ENCODE assay signal across 10 mouse cellular contexts in the genomic region with DNA sequence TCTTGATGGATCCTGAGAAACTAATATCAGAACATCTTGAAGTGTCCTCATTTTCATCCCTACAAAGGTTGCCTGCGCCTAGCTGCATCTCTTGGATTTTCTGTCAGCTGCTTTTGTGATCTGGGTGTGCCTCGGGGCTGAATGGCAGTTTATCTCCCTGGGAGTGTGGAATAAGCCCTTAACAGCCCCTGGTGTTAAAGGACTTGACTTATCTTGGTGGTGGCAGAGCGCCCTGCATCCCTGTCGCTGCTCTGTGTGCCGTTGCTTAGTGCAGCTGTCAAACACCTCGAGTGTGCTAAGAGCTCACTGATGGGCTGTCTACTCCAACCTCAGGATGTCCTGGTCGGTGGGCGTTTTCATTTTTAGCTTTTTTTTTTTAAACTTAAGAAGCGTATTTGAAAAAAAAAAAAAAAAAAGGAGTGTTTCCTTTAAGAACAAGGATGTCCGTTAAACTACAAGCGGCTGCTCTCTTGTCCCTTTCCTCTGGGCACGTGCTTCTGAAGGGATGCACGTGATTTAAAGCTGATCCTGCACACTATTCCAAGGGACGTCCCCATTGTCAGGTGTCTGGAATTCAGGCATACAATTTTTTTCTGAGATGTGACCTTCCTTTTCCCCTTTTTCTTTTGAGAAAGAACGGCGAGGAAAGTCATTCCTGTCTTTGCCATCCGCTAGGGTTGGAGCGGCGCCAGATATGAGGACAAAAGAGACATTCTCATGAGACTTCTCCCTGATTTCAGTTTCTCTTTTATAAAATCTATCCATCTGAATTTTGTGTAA. TPM values are rescaled to one million over a fixed set of nuclear protein-coding genes. Genes with fewer than 3 reads are reported as not detected.
DNase-seq lines count a peak whose midpoint lies in the region; ATAC-seq and TF ChIP-seq lines count a peak whose summit lies in the region.
"Had no signal": no experiment of that assay in that cellular context is flagged by ENCODE, and none has a peak within 500 bp of the region (broad histone marks: within the 10 kb centered on the region; RNA-seq: fewer than 3 reads in every experiment).

No protein-coding gene starts in this region.

- H3K36me3 ChIP-seq in hindbrain, embryonic 13.5 days = no peaks in the 10 kb centered on the region
- no peaks in the 10 kb centered on the region for H3K36me3 ChIP-seq in hindbrain, embryonic 10.5 days
- H3K36me3 ChIP-seq in kidney, postnatal 0 days (ENCODE audit: insufficient read depth, low read length) = no peaks in the 10 kb centered on the region
- H3K36me3 ChIP-seq: G1E; stomach, embryonic 15.5 days had no signal

- H3K4me2 ChIP-seq in hindbrain, embryonic 13.5 days = peak overlapping the region; percentile 31
- no peak overlapping the region for H3K4me2 ChIP-seq in kidney, postnatal 0 days (ENCODE audit: low read length)
- H3K4me2 ChIP-seq: stomach, embryonic 15.5 days had no signal

- TF ChIP-seq CTCF in cortical plate, adult 2 months (IDR thresholded peaks at IDR 0.05; ENCODE audit: extremely low read depth, insufficient read depth, low read length) = no peak
- TF ChIP-seq CTCF in kidney, postnatal 0 days (IDR thresholded peaks at IDR 0.05; ENCODE audit: low read depth) = no peak

- H3K4me1 ChIP-seq in hindbrain, embryonic 13.5 days (replicated peaks) = 0 out of 2 replicates have a peak, but pooled peaks cover 4% of the 10 kb centered on the region
- peaks cover 3% of the 10 kb centered on the region; the same call in 1 of the 2 replicates for H3K4me1 ChIP-seq in hindbrain, embryonic 10.5 days (replicated peaks)
- no peaks in the 10 kb centered on the region for H3K4me1 ChIP-seq in cortical plate, adult 2 months (ENCODE audit: control insufficient read depth, insufficient read depth, low read length)
- no peaks in the 10 kb centered on the region for H3K4me1 ChIP-seq in kidney, postnatal 0 days (replicated peaks; ENCODE audit: insufficient read depth, low read length)
- H3K4me1 ChIP-seq: stomach, embryonic 15.5 days had no signal

- 58% methylated on average over 19 of the region's 19 CpGs for WGBS in hindbrain, embryonic 13.5 days
- WGBS in hindbrain, embryonic 10.5 days = 84% methylated on average over 19 of the region's 19 CpGs
- WGBS in kidney, postnatal 0 days = 56% methylated on average over 19 of the region's 19 CpGs

- TF ChIP-seq POLR2A in cortical plate, adult 2 months (IDR thresholded peaks at IDR 0.05; ENCODE audit: extremely low read depth, insufficient read depth, low read length) = no peak

- DNase-seq in hindbrain, embryonic 10.5 days (ENCODE audit: low spot score) = no peak
- DNase-seq in MEL-GATA-1-ER (ENCODE audit: extremely low read depth, low read depth) = peak; percentile 75
- DNase-seq in kidney, postnatal 0 days (ENCODE audit: low spot score) = peak; percentile 26
- DNase-seq in spleen, postnatal 4 days (ENCODE audit: low spot score in 2 of 2) = no peak
- no peak for DNase-seq in frontal cortex, postnatal 36 days (ENCODE audit: low spot score in 2 of 2)
- DNase-seq in gastrocnemius, postnatal 25 days = no peak

- no peak for ATAC-seq in hindbrain, embryonic 13.5 days (ENCODE audit: low FRiP score)
- ATAC-seq in kidney, postnatal 0 days (replicated peaks; ENCODE audit: low FRiP score, low read depth) = no peak

- H3K4me3 ChIP-seq in hindbrain, embryonic 13.5 days = no peak overlapping the region
- no peak overlapping the region for H3K4me3 ChIP-seq in hindbrain, embryonic 10.5 days
- peak overlapping the region; percentile 14; the same call in 1 of the 2 replicates for H3K4me3 ChIP-seq in cortical plate, adult 2 months (ENCODE audit: insufficient read depth, low read length)
- no peak overlapping the region for H3K4me3 ChIP-seq in kidney, postnatal 0 days (replicated peaks; ENCODE audit: low read depth, low read length)
- H3K4me3 ChIP-seq: stomach, embryonic 15.5 days had no signal

- H3K9me3 ChIP-seq in hindbrain, embryonic 13.5 days = no peaks in the 10 kb centered on the region
- H3K9me3 ChIP-seq in hindbrain, embryonic 10.5 days = no peaks in the 10 kb centered on the region
- H3K9me3 ChIP-seq in kidney, postnatal 0 days (replicated peaks; ENCODE audit: low read length) = no peaks in the 10 kb centered on the region
- H3K9me3 ChIP-seq: G1E; stomach, embryonic 15.5 days had no signal

- H3K9ac ChIP-seq in hindbrain, embryonic 13.5 days = no peak overlapping the region
- H3K9ac ChIP-seq in kidney, postnatal 0 days (ENCODE audit: low read depth, low read length) = no peak overlapping the region
- H3K9ac ChIP-seq: stomach, embryonic 15.5 days had no signal

- H3K27me3 ChIP-seq in hindbrain, embryonic 13.5 days = 0 out of 2 replicates have a peak, but pooled peaks cover 2% of the 10 kb centered on the region
- 0 out of 2 replicates have a peak, but pooled peaks cover 7% of the 10 kb centered on the region for H3K27me3 ChIP-seq in hindbrain, embryonic 10.5 days (ENCODE audit: insufficient read depth, poor library complexity, severe bottlenecking)
- H3K27me3 ChIP-seq in kidney, postnatal 0 days (ENCODE audit: insufficient read depth, low read length) = no peaks in the 10 kb centered on the region
- H3K27me3 ChIP-seq: stomach, embryonic 15.5 days had no signal

- no peak overlapping the region for H3K27ac ChIP-seq in hindbrain, embryonic 13.5 days
- no peak overlapping the region for H3K27ac ChIP-seq in hindbrain, embryonic 10.5 days
- H3K27ac ChIP-seq in cortical plate, adult 2 months (ENCODE audit: insufficient read depth, low read length) = no peak overlapping the region
- no peak overlapping the region for H3K27ac ChIP-seq in kidney, postnatal 0 days
- H3K27ac ChIP-seq: stomach, embryonic 15.5 days had no signal

RNA-seq across cellular contexts. Expression of a gene that starts 4.6 kb away (rescaled TPM):
- not detected in 2 replicates for polyA plus RNA-seq in hindbrain, embryonic 13.5 days (2015; fragmentation: Nextera tagmentation; extraction: Ambion mirVana)
- not detected in 2 replicates for polyA plus RNA-seq in hindbrain, embryonic 10.5 days (2016; fragmentation: Nextera tagmentation; extraction: Ambion mirVana)
- polyA plus RNA-seq in cortical plate, adult 2 months (2012; rRNA removed) = not detected in 2 replicates
- polyA plus RNA-seq in kidney, postnatal 0 days (2015; fragmentation: Nextera tagmentation; extraction: Ambion mirVana) = not detected in 2 replicates
- not detected for total RNA-seq in gastrocnemius, postnatal 25 days (2021)
- polyA plus RNA-seq: G1E; stomach, embryonic 15.5 days had no signal

RNA-seq across cellular contexts. Expression of a gene that starts 35.5 kb away (rescaled TPM):
- 0.23 and 0.40 TPM in 2 replicates for polyA plus RNA-seq in hindbrain, embryonic 13.5 days (2015; fragmentation: Nextera tagmentation; extraction: Ambion mirVana)
- not detected in 2 replicates for polyA plus RNA-seq in hindbrain, embryonic 10.5 days (2016; fragmentation: Nextera tagmentation; extraction: Ambion mirVana)
- 28.4 and 42.8 TPM in 2 replicates for polyA plus RNA-seq in cortical plate, adult 2 months (2012; rRNA removed)
- 0.70 and 1.0 TPM in 2 replicates for polyA plus RNA-seq in kidney, postnatal 0 days (2015; fragmentation: Nextera tagmentation; extraction: Ambion mirVana)
- total RNA-seq in gastrocnemius, postnatal 25 days (2021) = 1 to 10 TPM in 1 of 2 experiments, under 1 TPM in 1; 0.33 to 2.6 TPM
- total RNA-seq: G1E had no signal
- polyA plus RNA-seq: G1E had no signal

RNA-seq across cellular contexts. Expression of a gene that starts 51.1 kb away (rescaled TPM):
- not detected in 2 replicates for polyA plus RNA-seq in hindbrain, embryonic 13.5 days (2015; fragmentation: Nextera tagmentation; extraction: Ambion mirVana)
- not detected in 2 replicates for polyA plus RNA-seq in hindbrain, embryonic 10.5 days (2016; fragmentation: Nextera tagmentation; extraction: Ambion mirVana)
- polyA plus RNA-seq in cortical plate, adult 2 months (2012; rRNA removed) = not detected in 2 replicates
- polyA plus RNA-seq in kidney, postnatal 0 days (2015; fragmentation: Nextera tagmentation; extraction: Ambion mirVana) = not detected in 2 replicates
- not detected for total RNA-seq in gastrocnemius, postnatal 25 days (2021)
- total RNA-seq: G1E had no signal
- polyA plus RNA-seq: G1E had no signal

Comparison
In these comparisons a context has a peak if more than half of its experiments do, and no peak if none do; other contexts are left out.
1. DNase-seq: peak in MEL-GATA-1-ER (single experiment) and kidney, postnatal 0 days (single experiment); none in hindbrain, embryonic 10.5 days (single experiment), spleen, postnatal 4 days (0 of 2), frontal cortex, postnatal 36 days (0 of 2) and gastrocnemius, postnatal 25 days (single experiment).
2. RNA of a gene that starts 35.5 kb away (polyA plus RNA-seq): 28.4 to 42.8 TPM in cortical plate, adult 2 months; 0.70 to 1.0 TPM in kidney, postnatal 0 days, 0.23 to 0.40 TPM in hindbrain, embryonic 13.5 days and not detected in hindbrain, embryonic 10.5 days; every median in the first group is over 10 times any median in the second.